37 mouse cellular contexts compared by ENCODE assay signal in the genomic region with DNA sequence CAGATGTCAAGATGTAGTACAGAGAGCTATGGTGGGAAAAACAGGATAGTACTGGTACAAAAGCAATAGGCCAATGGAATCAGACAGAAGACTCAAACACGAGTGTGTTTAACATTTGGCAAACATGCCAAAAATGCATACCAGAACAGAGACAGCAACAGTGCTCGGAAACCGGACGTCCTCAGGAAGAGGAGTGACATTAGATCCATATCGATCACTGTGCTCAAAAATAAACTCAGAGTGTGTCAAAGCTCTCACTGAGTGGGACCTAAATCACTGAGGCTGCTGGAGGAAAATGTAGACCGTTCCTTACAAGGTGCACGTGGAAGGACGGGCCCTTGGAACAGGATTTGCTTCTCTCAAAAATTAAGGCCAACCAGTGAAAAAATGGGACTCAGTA. TPM values are rescaled to one million over a fixed set of nuclear protein-coding genes. Genes with fewer than 3 reads are reported as not detected.
DNase-seq lines count a peak whose midpoint lies in the region; ATAC-seq lines count a peak whose summit lies in the region.
"Had no signal": no experiment of that assay in that cellular context is flagged by ENCODE, and none has a peak within 500 bp of the region (broad histone marks: within the 10 kb centered on the region; RNA-seq: fewer than 3 reads in every experiment).

No protein-coding gene starts in this region.

- no peaks in the 10 kb centered on the region for H3K27me3 ChIP-seq in lung, embryonic 16.5 days (ENCODE audit: control insufficient read depth, insufficient read depth, low read depth, low read length)
- H3K27me3 ChIP-seq: CH12.LX; forebrain, embryonic 13.5 days; heart, embryonic 13.5 days; hindbrain, embryonic 13.5 days; limb, embryonic 12.5 days; liver, embryonic 15.5 days; neural tube, embryonic 15.5 days; stomach, embryonic 15.5 days had no signal

- H3K4me1 ChIP-seq in lung, embryonic 16.5 days (replicated peaks; ENCODE audit: control insufficient read depth, insufficient read depth, low read length) = no peaks in the 10 kb centered on the region
- H3K4me1 ChIP-seq: forebrain, embryonic 13.5 days; heart, embryonic 13.5 days; hindbrain, embryonic 13.5 days; limb, embryonic 12.5 days; liver, embryonic 15.5 days; neural tube, embryonic 15.5 days; stomach, embryonic 15.5 days had no signal

- H3K27ac ChIP-seq in lung, embryonic 16.5 days (ENCODE audit: low read length) = peak overlapping the region; percentile 39
- H3K27ac ChIP-seq: forebrain, embryonic 13.5 days; heart, embryonic 13.5 days; hindbrain, embryonic 13.5 days; layer of hippocampus, adult 2 months; left cerebral cortex, adult 2 months; limb, embryonic 12.5 days; liver, embryonic 15.5 days; macrophage; neural tube, embryonic 15.5 days; stomach, embryonic 15.5 days had no signal

- H3K36me3 ChIP-seq in lung, embryonic 16.5 days (ENCODE audit: control insufficient read depth, insufficient read depth, low read length) = no peaks in the 10 kb centered on the region
- H3K36me3 ChIP-seq: heart, embryonic 13.5 days; hindbrain, embryonic 13.5 days; limb, embryonic 12.5 days; liver, embryonic 15.5 days; neural tube, embryonic 15.5 days; stomach, embryonic 15.5 days had no signal

- H3K4me3 ChIP-seq in lung, embryonic 16.5 days (ENCODE audit: low read length) = no peak overlapping the region
- H3K4me3 ChIP-seq: forebrain, embryonic 13.5 days; heart, embryonic 13.5 days; hindbrain, embryonic 13.5 days; layer of hippocampus, adult 2 months; left cerebral cortex, adult 2 months; limb, embryonic 12.5 days; liver, embryonic 15.5 days; neural tube, embryonic 15.5 days; stomach, embryonic 15.5 days had no signal

- no peaks in the 10 kb centered on the region for H3K9me3 ChIP-seq in lung, embryonic 16.5 days (ENCODE audit: control insufficient read depth, low read length)
- H3K9me3 ChIP-seq: forebrain, embryonic 13.5 days; heart, embryonic 13.5 days; hindbrain, embryonic 13.5 days; limb, embryonic 12.5 days; liver, embryonic 15.5 days; neural tube, embryonic 15.5 days; stomach, embryonic 15.5 days had no signal

- no peak overlapping the region for H3K9ac ChIP-seq in lung, embryonic 16.5 days (ENCODE audit: low read length)
- H3K9ac ChIP-seq: forebrain, embryonic 13.5 days; heart, embryonic 13.5 days; hindbrain, embryonic 13.5 days; limb, embryonic 12.5 days; liver, embryonic 15.5 days; neural tube, embryonic 15.5 days; stomach, embryonic 15.5 days had no signal

- ATAC-seq in lung, embryonic 16.5 days (ENCODE audit: low read depth) = peak; percentile 26
- ATAC-seq in activated CD4-positive, CD25-positive, alpha-beta regulatory T cell, adult 4 months = no peak
- ATAC-seq in megakaryocyte, adult 5-6 weeks (ENCODE audit: poor library complexity, severe bottlenecking) = no peak
- ATAC-seq: forebrain, embryonic 13.5 days; intestine, embryonic 16.5 days had no signal

- H3K4me2 ChIP-seq in lung, embryonic 16.5 days (ENCODE audit: low read depth, low read length) = no peak overlapping the region
- H3K4me2 ChIP-seq: forebrain, embryonic 13.5 days; heart, embryonic 13.5 days; hindbrain, embryonic 13.5 days; limb, embryonic 12.5 days; liver, embryonic 15.5 days; neural tube, embryonic 15.5 days; stomach, embryonic 15.5 days had no signal

- DNase-seq in heart, adult 8-10 months (ENCODE audit: low spot score) = peak; percentile 62
- DNase-seq in heart, postnatal 4 days = no peak
- no peak for DNase-seq in lung, postnatal 4 days
- DNase-seq in lung, postnatal 10 days = peak; percentile 24
- DNase-seq: adrenal gland, adult 8-10 months; cerebellum, adult 11 months; cerebellum, adult 9-10 months; cerebellum, postnatal 36 days; midbrain, embryonic 14.5 days; retina, postnatal 1 day; right cerebral cortex, postnatal 14 days; thymus, adult 18-20 months; thymus, postnatal 25 days had no signal

- whole genome bisulfite sequencing in lung, embryonic 16.5 days = 49% methylated on average over 8 of the region's 8 CpGs

RNA-seq across cellular contexts. Expression of gene Gstm1, which starts 15.8 kb away (rescaled TPM):
- 100 to 1,000 TPM; 385 to 498 (median 396) TPM for total RNA-seq in heart, adult 8-10 months (2022)
- 10 to 100 TPM; 46.2 to 48.4 TPM for total RNA-seq in heart, postnatal 4 days (2021)
- polyA plus RNA-seq in lung, embryonic 16.5 days (2015; fragmentation: Nextera tagmentation; extraction: Ambion mirVana) = 83.0 and 91.2 TPM in 2 replicates
- 1 to 10 TPM; 1.2 to 1.4 TPM for polyA plus RNA-seq in activated CD4-positive, CD25-positive, alpha-beta regulatory T cell, adult 4 months (2017; shearing (Covaris generic))
- 320 and 346 TPM in 2 replicates for total RNA-seq in megakaryocyte, adult 5-6 weeks (2015)
- total RNA-seq in megakaryocyte, adult 5-6 weeks (2017) = 156 and 179 TPM in 2 replicates

RNA-seq across cellular contexts. Expression of gene Gstm2, which starts 15.8 kb away (rescaled TPM):
- 100 to 1,000 TPM; 237 to 300 (median 263) TPM for total RNA-seq in heart, adult 8-10 months (2022)
- total RNA-seq in heart, postnatal 4 days (2021) = 10 to 100 TPM; 43.2 to 43.6 TPM
- 166 and 173 TPM in 2 replicates for polyA plus RNA-seq in lung, embryonic 16.5 days (2015; fragmentation: Nextera tagmentation; extraction: Ambion mirVana)
- polyA plus RNA-seq in activated CD4-positive, CD25-positive, alpha-beta regulatory T cell, adult 4 months (2017; shearing (Covaris generic)) = not detected
- 0.62 TPM in 1 of 2 replicates, not detected in the other for total RNA-seq in megakaryocyte, adult 5-6 weeks (2015)
- 0.44 TPM in 1 of 2 replicates, not detected in the other for total RNA-seq in megakaryocyte, adult 5-6 weeks (2017)
- total RNA-seq: monocyte, adult 5-6 weeks had no signal

RNA-seq across cellular contexts. Expression of gene Gstm3, which starts 32.9 kb away (rescaled TPM):
- total RNA-seq in heart, adult 8-10 months (2022) = not detected
- not detected for total RNA-seq in heart, postnatal 4 days (2021)
- 0.11 and 0.44 TPM in 2 replicates for polyA plus RNA-seq in lung, embryonic 16.5 days (2015; fragmentation: Nextera tagmentation; extraction: Ambion mirVana)
- polyA plus RNA-seq in activated CD4-positive, CD25-positive, alpha-beta regulatory T cell, adult 4 months (2017; shearing (Covaris generic)) = not detected
- total RNA-seq in megakaryocyte, adult 5-6 weeks (2015) = not detected in 2 replicates
- total RNA-seq in megakaryocyte, adult 5-6 weeks (2017) = not detected in 2 replicates
- total RNA-seq: CH12.LX; ES-E14; gastrocnemius, adult 18-20 months; gastrocnemius, postnatal 4 days; heart, postnatal 25 days; layer of hippocampus, adult 2 months; layer of hippocampus, postnatal 14 days; left cerebral cortex, adult 2 months; left cerebral cortex, postnatal 25 days; monocyte, adult 5-6 weeks had no signal
- polyA plus RNA-seq: C2C12; embryonic facial prominence, embryonic 11.5 days; heart, embryonic 13.5 days; hindbrain, embryonic 13.5 days; limb, embryonic 12.5 days; macrophage; midbrain, embryonic 14.5 days; neural tube, embryonic 15.5 days had no signal

RNA-seq across cellular contexts. Expression of gene Gstm4, which starts 42.7 kb away (rescaled TPM):
- total RNA-seq in heart, adult 8-10 months (2022) = 10 to 100 TPM; 12.6 to 14.4 (median 13.3) TPM
- total RNA-seq in heart, postnatal 4 days (2021) = 10 to 100 TPM; 11.8 to 12.7 TPM
- 17.6 and 18.6 TPM in 2 replicates for polyA plus RNA-seq in lung, embryonic 16.5 days (2015; fragmentation: Nextera tagmentation; extraction: Ambion mirVana)
- polyA plus RNA-seq in activated CD4-positive, CD25-positive, alpha-beta regulatory T cell, adult 4 months (2017; shearing (Covaris generic)) = 1 to 10 TPM; 3.2 to 3.4 TPM
- total RNA-seq in megakaryocyte, adult 5-6 weeks (2015) = 8.0 and 10.1 TPM in 2 replicates
- 6.5 and 12.1 TPM in 2 replicates for total RNA-seq in megakaryocyte, adult 5-6 weeks (2017)

RNA-seq across cellular contexts. Expression of gene Gstm6, which starts 58.5 kb away (rescaled TPM):
- 1 to 10 TPM; 3.4 to 6.0 (median 5.0) TPM for total RNA-seq in heart, adult 8-10 months (2022)
- 1 to 10 TPM; 4.1 to 4.5 TPM for total RNA-seq in heart, postnatal 4 days (2021)
- polyA plus RNA-seq in lung, embryonic 16.5 days (2015; fragmentation: Nextera tagmentation; extraction: Ambion mirVana) = 3.9 and 4.1 TPM in 2 replicates
- not detected for polyA plus RNA-seq in activated CD4-positive, CD25-positive, alpha-beta regulatory T cell, adult 4 months (2017; shearing (Covaris generic))
- not detected in 2 replicates for total RNA-seq in megakaryocyte, adult 5-6 weeks (2015)
- not detected in 2 replicates for total RNA-seq in megakaryocyte, adult 5-6 weeks (2017)
- total RNA-seq: monocyte, adult 5-6 weeks had no signal
- polyA plus RNA-seq: C2C12, macrophage had no signal

Comparison
In these comparisons a context has a peak if more than half of its experiments do, and no peak if none do; other contexts are left out.
1. DNase-seq: peak in heart, adult 8-10 months (single experiment) and lung, postnatal 10 days (single experiment); none in heart, postnatal 4 days (single experiment) and lung, postnatal 4 days (0 of 2).
2. RNA of gene Gstm2, which starts 15.8 kb away (total RNA-seq): 237 to 300 TPM in heart, adult 8-10 months and 43.2 to 43.6 TPM in heart, postnatal 4 days; 0.44 to 0.62 TPM in megakaryocyte, adult 5-6 weeks; every median in the first group is over 10 times any median in the second.